Mouse (Mus musculus) cerebellum, adult 2 months (tissue): ENCODE measurements around the gene Sirt4. TPM values are rescaled to one million over a fixed set of nuclear protein-coding genes. Genes with fewer than 3 reads are reported as not detected.
"Not testable (repeated sequence)": the region's sequence is repeated elsewhere in the genome, so short reads cannot be mapped to it uniquely, and the experiment has no call there.

ENCODE experiments used
- DNase-seq, 2 experiments: peaks; one replicate each; pipeline ENCODE4 v3.0.0; 2021
- H3K27ac ChIP-seq: fragments of 200-500 bp; 2 replicates; pipeline ENCODE4 v1.5.1; 2012; ENCODE audit warnings: low read length, control low read depth, inconsistent platforms; ENCODE audit not compliant: insufficient read depth
- H3K27me3 ChIP-seq: fragments of 200-500 bp; 2 replicates; pipeline ENCODE4 v1.6.1; 2012; ENCODE audit warnings: inconsistent platforms, mild to moderate bottlenecking, low read length, moderate library complexity; ENCODE audit not compliant: control insufficient read depth, insufficient read depth
- H3K4me1 ChIP-seq: fragments of 200-500 bp; 2 replicates; pipeline ENCODE4 v1.6.1; 2011; ENCODE audit warnings: low read length; ENCODE audit not compliant: control insufficient read depth, insufficient read depth
- H3K4me3 ChIP-seq: fragments of 200-500 bp; replicated peaks from 2 replicates; pipeline ENCODE3; 2011; ENCODE audit warnings: mild to moderate bottlenecking, low read depth, low read length, control low read depth; ENCODE audit not compliant: insufficient read depth
- CTCF ChIP-seq: fragments of 200-500 bp; IDR thresholded peaks from 2 replicates; pipeline ENCODE4 v1.5.1; 2011; ENCODE audit warnings: low read depth, mild to moderate bottlenecking, control low read depth, low read length, moderate library complexity, borderline replicate concordance; ENCODE audit not compliant: insufficient read depth
- POLR2A ChIP-seq: fragments of 200-500 bp; IDR thresholded peaks from 2 replicates; pipeline ENCODE4 v1.6.1; 2011; ENCODE audit warnings: low read length, control low read depth, borderline replicate concordance; ENCODE audit not compliant: insufficient read depth
- WGBS: fragments of 180-500 bp; shearing (Covaris S2); methylation state at CpG from one replicate; pipeline ENCODE4 v1.1.7; 2018; 5-methylcytosine and 5-hydroxymethylcytosine counted together
- polyA plus RNA-seq: library from polyadenylated mRNA; depleted of rRNA; stranded (reverse); fragments of >200 nt; gene quantifications from 2 replicates; pipeline ENCODE4 v1.2.3, GENCODE M21; 2012

Gene Sirt4
- polyA plus RNA-seq, 1 experiment = 114 TPM

DNA sequence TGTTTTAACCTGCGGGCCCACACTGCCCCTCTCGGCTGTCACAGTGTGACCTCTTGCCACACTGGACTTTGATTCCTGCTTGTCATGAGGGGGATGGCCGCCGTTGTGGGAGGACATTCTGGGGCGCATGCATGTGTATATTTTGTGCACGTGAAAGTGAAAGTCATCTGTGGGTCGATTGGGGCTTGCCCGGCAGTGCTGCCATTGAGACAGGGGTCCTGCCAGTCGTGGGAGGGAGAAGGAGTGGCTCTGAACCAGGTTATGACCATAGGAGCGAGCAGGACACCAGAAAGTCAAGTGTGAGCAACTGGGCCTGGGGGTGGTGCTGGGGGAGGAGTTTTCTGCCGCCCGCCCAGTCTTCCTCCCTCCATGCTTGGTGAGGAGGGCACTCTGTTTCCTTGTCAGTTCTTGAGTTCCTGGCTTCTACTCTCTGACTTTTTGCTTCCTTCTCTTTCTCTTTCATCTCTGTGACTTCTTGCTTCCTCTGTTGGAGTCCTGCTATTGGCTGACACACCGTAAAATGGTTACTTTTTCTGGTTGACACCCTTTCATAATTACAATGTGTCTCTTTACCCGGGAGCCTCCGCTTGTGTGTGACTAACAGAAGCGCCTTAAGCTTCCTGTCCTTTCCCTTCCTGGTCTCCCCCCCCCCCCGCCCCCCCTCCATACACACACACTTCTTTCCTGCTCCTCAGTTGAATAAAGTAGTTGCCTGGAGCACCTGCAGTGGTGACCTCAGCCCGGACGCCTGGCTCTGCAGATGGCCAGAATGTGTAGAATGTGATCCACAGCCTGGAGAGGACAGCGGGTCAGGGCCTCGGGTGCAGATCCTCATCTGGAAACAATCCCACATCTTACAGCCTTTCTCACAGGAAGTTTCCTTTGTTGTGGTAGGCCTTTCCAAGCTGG is 37.3 kb upstream of the Sirt4 start:
- DNase-seq = no peak
- Histone ChIP-seq H3K27me3 (no peaks in the 10 kb centered on the region), H3K4me1 (peaks cover 69% of the 10 kb centered on the region), H3K27ac (peak overlapping the region; percentile 48; the same call in 1 of the 2 replicates), H3K4me3 (no peak overlapping the region)
- TF ChIP-seq POLR2A (no peak), CTCF (no peak)
- 60% methylated on average over 21 of the region's 21 CpGs for WGBS

DNA sequence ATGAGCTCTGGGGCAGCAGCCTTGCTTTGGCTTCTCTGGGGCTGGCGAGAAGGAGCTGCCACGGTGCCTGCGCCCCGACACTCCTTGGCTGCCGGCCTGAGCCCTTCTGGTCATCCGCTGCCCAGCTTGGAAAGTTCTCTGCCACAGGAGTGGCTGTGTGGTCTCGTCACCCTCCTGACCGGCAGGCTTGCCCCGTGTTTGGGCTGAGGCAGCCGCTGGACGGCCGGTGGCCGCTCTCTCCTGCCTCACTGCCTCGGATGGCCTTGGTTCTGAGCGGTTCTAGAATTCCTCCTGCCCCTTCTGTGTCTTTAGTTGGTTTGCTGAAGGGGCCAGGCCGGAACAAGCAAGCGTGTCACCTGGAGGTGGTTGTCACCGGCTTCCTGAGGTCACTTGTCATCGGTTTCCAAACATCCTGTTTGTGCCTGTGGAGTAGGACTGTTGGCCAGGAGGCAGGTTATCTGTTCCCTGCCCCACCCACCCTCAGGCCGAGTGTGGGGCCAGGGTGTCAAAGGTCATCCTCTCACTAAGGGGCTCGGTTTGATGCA is 35.9 kb upstream of the Sirt4 start:
- H3K27ac ChIP-seq = peak overlapping the region; percentile 57
- WGBS = 15% methylated on average over 21 of the region's 21 CpGs

DNA sequence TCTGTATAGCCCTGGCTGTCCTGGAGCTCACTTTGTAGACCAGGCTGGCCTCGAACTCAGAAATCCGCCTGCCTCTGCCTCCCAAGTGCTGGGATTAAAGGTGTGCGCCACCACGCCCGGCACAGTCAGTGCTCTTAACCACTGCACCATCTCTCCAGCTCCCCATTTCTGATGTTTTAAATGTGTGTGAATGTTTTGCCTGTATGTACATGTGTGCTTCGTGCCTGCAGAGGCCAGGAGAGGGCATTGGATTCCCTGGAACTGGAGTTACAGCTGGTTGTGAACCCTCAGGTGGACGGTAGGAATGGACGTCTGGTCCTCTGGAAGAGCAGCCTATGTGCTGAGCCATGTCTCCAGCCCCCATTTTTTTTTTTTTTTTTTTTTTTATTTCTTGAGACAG is 33.7 kb upstream of the Sirt4 start:
- not testable (repeated sequence) for H3K27ac ChIP-seq, H3K27me3 ChIP-seq, DNase-seq, H3K4me3 ChIP-seq
- WGBS = 94% methylated on average over 8 of the region's 8 CpGs
- peaks cover 61% of the 10 kb centered on the region for H3K4me1 ChIP-seq

More for the DNA sequence above, 35.9 kb upstream of the Sirt4 start:
- Histone ChIP-seq H3K4me1 (peaks cover 62% of the 10 kb centered on the region), H3K27me3 (no peaks in the 10 kb centered on the region), H3K4me3 (peak overlapping the region; percentile 2)
- DNase-seq = peak; percentile 64
- no peak for TF ChIP-seq CTCF

DNA sequence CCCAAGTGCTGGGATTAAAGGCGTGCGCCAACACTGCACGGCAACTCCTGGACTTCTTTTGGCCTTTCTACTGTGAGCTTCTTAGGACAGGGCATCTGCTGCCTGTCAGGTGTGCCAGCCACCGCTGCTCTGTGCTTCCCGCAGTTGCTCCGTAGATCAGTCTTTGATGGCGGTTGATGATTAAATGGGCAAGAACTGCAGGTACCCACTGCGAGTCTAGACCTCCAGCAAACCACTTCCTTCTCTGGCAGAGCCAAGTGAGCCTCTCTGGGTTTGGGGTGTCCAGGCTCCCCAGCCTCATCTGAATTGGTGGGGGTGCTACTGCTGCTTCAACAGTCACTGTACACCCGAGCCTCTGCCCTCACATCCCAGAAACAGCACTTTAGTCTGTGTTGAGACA is 33.0 kb upstream of the Sirt4 start:
- TF ChIP-seq CTCF (no peak), POLR2A (no peak)
- Histone ChIP-seq H3K4me3 (no peak overlapping the region), H3K27ac (no peak overlapping the region), H3K27me3 (no peaks in the 10 kb centered on the region), H3K4me1 (peaks cover 59% of the 10 kb centered on the region)
- no peak for DNase-seq
- 61% methylated on average over 9 of the region's 9 CpGs for WGBS

DNA sequence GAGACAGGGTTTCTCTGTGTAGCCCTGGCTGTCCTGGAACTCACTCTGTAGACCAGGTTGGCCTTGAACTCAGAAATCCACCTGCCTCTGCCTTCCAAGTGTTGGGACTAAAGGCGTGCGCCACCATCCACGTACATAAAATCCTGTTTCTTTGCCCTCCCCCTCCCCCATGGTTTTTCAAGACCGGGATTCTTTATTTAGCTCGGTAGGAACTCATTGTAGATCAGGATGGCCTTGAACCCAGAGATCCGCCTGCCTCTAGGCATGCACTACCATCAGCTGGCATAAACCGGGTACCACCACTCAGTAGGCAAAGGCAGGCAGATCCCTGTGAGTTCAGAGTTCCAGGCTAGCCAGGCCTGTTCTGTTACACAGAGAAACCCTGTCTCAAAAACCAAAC is 32.4 kb upstream of the Sirt4 start:
- peaks cover 57% of the 10 kb centered on the region for H3K4me1 ChIP-seq
- H3K27ac ChIP-seq = no peak overlapping the region
- no peak for TF ChIP-seq CTCF
- no peak for TF ChIP-seq POLR2A
- no peak for DNase-seq
- no peaks in the 10 kb centered on the region for H3K27me3 ChIP-seq
- no peak overlapping the region for H3K4me3 ChIP-seq
- WGBS = 84% methylated on average over 7 of the region's 7 CpGs

DNA sequence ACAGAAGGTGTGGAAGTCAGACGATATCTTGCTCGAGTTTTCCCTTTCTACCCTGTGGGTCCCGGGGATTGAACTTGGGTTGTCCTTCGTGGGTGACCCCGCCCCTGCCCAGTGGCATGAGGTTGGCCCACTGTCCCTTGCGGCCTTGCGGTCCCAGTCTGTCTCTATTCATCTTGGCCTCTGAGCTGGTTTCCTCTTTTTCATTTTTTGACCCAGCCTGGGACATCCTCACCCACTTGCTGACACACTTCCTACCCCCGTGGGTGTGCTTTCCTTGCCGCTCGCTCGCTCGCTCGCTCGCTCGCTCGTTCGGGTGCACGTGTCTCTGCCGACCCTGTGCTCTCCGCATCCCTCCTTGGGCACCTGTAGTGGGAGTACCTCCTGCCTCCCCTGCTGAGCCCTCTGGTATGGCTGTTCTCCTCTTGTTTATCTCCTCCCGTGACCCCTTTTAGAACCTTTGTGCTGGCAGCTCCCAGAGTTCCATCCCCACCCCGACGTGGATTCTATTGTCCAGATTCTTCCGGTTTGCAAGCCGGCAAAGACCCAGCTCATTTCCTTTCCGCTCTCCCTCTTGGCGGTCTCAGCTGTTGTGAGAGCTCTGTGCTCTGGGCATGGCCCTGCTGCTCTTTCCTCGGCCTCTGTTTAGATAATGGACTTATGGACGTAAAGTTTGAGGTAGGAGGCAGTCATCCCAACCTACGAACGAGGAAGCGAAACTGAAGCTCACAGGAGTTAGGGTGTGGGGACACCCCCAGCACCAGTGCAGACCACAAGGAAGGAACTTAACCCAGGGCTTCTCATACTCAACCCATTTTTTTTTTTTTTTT is 31.8 kb upstream of the Sirt4 start:
- DNase-seq = no peak
- TF ChIP-seq CTCF (no peak), POLR2A (no peak)
- H3K27ac ChIP-seq = peak overlapping the region; percentile 54
- WGBS = 69% methylated on average over 32 of the region's 32 CpGs
- H3K27me3 ChIP-seq = no peaks in the 10 kb centered on the region
- no peak overlapping the region for H3K4me3 ChIP-seq
- peaks cover 57% of the 10 kb centered on the region for H3K4me1 ChIP-seq

DNA sequence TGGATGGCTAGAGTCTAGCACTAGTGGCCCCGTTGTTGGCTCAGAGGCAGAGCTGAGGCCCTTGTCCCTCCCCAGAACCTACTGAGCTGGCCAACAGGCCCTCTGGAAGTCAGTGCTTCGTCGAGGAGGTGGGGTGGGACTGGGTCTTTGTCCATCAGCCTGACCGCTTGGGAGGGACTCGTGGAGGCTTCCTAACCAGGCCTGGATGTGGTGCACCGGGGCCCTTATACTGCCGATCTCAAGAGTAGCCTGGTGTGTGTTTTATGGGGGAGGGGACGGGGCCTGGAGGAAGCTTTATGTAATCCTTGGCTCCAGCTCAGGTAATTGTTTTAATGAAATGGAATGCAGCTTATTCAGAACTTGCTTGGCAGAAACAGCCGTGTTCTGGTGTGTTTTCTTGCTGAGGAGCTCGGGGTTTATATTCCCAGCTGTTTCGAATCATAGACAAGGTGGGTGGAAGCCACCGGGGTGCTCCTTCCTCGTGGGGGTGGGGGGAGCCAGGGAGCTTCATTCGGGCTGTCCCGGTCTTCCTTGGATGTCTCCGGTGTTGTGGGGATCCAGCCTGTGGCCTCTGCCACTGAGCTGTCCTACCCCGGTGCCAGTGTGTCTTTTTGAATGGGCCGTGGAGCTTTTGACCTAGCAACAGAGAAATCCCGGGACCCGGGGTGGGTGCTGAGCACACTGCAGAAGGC is 30.5 kb upstream of the Sirt4 start:
- TF ChIP-seq CTCF = no peak
- no peak for TF ChIP-seq POLR2A
- Histone ChIP-seq H3K4me1 (peaks cover 50% of the 10 kb centered on the region), H3K4me3 (peak overlapping the region; percentile 0), H3K27ac (peak overlapping the region; percentile 58), H3K27me3 (no peaks in the 10 kb centered on the region)
- 23% methylated on average over 20 of the region's 20 CpGs for WGBS
- peak; percentile 50 to 53 for DNase-seq
